Mouse (Mus musculus): ENCODE measurements around the gene Fgfr1op2. TPM values are rescaled to one million over a fixed set of nuclear protein-coding genes. Genes with fewer than 3 reads are reported as not detected.

Fgfr1op2 gene
- total RNA-seq, 2 experiments from 2014 or later, result 96.1 to 157 TPM

GRCm38 (mm10) chr6:146640068-146640965, 63.3 kb downstream of the Fgfr1op2 start:
- peak; percentile 39 for ATAC-seq (replicated peaks; ENCODE audit: poor library complexity, severe bottlenecking)

DNA sequence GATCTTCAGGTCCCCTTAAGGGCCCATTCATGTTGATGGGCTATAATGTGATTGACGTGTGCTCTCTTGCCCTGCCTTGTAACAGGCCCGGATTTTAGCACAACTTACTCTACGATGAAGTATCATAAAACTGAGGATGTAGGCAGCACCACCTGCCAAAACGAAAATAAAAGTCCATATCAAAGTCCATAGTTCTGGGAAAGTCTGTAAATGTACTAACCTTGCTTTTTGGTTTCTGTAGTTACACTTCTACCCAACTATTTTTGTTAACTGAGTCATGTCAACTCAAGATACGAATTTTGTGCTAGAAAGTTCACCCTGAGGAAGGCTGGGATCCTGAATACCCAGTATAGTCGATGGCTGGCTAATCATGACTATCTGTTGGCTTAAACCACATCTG, 64.0 kb downstream of the Fgfr1op2 start:
- ATAC-seq (replicated peaks; ENCODE audit: poor library complexity, severe bottlenecking), result no peak

- ATAC-seq (replicated peaks; ENCODE audit: poor library complexity, severe bottlenecking), result 0 out of 2 replicates have a peak, but pooled peaks have one; percentile 11
These were observed 64.7 kb downstream of the Fgfr1op2 start for GRCm38 (mm10) chr6:146641621-146642210.

DNA sequence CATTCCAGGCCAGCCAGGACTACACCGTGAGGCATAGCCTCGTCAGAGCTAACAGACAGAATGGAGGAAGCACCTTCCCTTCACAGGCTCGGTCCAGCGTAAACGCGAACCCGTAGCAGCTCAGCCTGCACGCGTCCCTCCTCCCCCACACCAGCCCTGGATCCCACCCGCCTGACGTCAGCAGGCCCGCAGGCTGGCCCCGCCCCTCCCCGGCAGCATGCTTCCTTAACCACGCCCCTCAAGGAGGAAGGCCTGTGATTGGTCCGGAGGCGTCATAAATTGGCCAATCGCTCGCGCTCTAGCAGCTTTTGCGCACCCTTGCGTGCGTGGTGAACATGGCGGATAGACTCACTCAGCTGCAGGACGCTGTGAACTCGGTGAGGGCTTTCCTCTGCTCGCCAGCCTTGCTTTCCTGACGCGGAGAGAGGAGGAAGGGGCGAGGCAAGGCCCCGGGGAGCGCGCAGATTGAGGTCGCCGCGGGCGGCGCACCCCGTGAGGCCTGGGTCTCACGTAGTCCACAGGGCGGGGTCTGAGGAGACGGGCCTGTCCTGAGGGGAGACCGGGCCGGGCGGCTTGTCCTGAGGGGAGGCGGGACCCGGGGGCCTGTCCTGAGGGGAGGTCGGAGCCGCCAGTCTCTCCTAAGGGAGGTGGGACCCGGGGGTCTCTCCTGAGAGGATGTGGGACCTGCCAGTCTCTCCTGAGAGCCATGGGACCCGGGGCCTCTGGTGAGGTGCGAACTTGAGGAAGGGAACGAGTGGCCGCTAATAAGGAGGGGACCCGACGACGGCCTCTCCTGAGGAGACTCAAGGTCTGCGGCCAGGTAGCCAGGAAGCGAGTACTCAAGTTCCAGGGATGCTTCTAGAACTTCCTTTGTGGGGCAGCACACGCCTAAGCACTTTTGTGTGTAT, 65.5 kb downstream of the Fgfr1op2 start, which contains the start of the genes Med21 and Tm7sf3:
Gene Med21, plus strand, starts transcription at position 272 of the 908 bp plus-strand sequence.
Gene Tm7sf3, minus strand, starts transcription at position 549 of the 908 bp plus-strand sequence.
- peak; percentile 80 for ATAC-seq (replicated peaks; ENCODE audit: poor library complexity, severe bottlenecking)

DNA sequence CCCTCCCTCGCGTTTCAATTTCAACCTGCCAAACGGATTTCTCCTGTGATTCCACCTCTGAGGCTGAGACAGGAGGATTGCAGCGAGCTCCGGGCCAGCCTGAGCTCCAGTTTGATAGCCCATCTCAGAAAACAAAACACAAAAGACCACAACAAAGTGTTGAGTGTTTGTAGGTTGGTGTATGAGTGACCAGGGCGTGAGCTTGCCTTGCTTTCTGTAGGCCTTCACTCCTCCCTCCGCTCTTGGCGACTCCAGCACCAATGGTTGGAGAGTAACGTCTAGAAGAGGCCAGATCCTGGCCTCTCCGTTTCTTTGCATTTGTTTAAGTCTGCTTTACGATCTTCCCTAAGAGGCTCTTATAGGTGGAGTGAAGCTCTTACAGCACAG, 66.2 kb downstream of the Fgfr1op2 start:
- ATAC-seq (replicated peaks; ENCODE audit: poor library complexity, severe bottlenecking), result no peak

Other genes with a start within 250 kb of the Fgfr1op2 start
- gene Itpr2, start 75.0 kb upstream of the Fgfr1op2 start, total RNA-seq (2014; fragmentation: Nextera tagmentation), result 6.0 and 9.5 TPM in 2 replicates
- 15.1 and 22.6 TPM in 2 replicates for gene Itpr2, start 75.0 kb upstream of the Fgfr1op2 start, total RNA-seq (2017)
- gene Ints13, start 632 bp downstream of the Fgfr1op2 start, total RNA-seq (2014; fragmentation: Nextera tagmentation), result 90.4 and 111 TPM in 2 replicates
- gene Ints13, start 632 bp downstream of the Fgfr1op2 start, total RNA-seq (2017), result 93.8 and 132 TPM in 2 replicates
- 214 and 275 TPM in 2 replicates for gene Med21, start 65.3 kb downstream of the Fgfr1op2 start, total RNA-seq (2014; fragmentation: Nextera tagmentation)
- gene Med21, start 65.3 kb downstream of the Fgfr1op2 start, total RNA-seq (2017), result 240 and 246 TPM in 2 replicates
- gene Tm7sf3, start 65.6 kb downstream of the Fgfr1op2 start, total RNA-seq (2014; fragmentation: Nextera tagmentation), result 73.5 and 89.1 TPM in 2 replicates
- gene Tm7sf3, start 65.6 kb downstream of the Fgfr1op2 start, total RNA-seq (2017), result 104 and 107 TPM in 2 replicates
- 1.9 and 5.9 TPM in 2 replicates for gene Stk38l, start 147.8 kb downstream of the Fgfr1op2 start, total RNA-seq (2014; fragmentation: Nextera tagmentation)
- 1.2 and 6.1 TPM in 2 replicates for gene Stk38l, start 147.8 kb downstream of the Fgfr1op2 start, total RNA-seq (2017)
- gene Arntl2, start 218.9 kb downstream of the Fgfr1op2 start, total RNA-seq (2014; fragmentation: Nextera tagmentation), result not detected in 2 replicates
- gene Arntl2, start 218.9 kb downstream of the Fgfr1op2 start, total RNA-seq (2017), result not detected in 2 replicates

Measured in granulocyte monocyte progenitor cell, adult 5-6 weeks (primary cell).